Mouse (Mus musculus): ENCODE measurements around the gene Pomt1.

GRCm38 (mm10) chr2:32187019-32187551, 49.3 kb upstream of the Pomt1 start:
- no peak for TF ChIP-seq POLR2A (IDR thresholded peaks at IDR 0.05; ENCODE audit: control insufficient read depth, extremely low read depth, insufficient read depth, low read length, poor library complexity)
- TF ChIP-seq CTCF (IDR thresholded peaks at IDR 0.05; ENCODE audit: borderline replicate concordance, control insufficient read depth, extremely low read depth, insufficient read depth, low read length, poor library complexity), result no peak
